Mouse (Mus musculus) urinary bladder, postnatal 4 days (tissue): Measurements from ENCODE around the gene Kcnmb3.
"Not testable (repeated sequence)": the region's sequence is repeated elsewhere in the genome, so short reads cannot be mapped to it uniquely, and the experiment has no call there.

Experiments
- DNase-seq, 2 experiments: peaks; one replicate each; pipeline ENCODE4 v3.0.0; 2021 to 2022; ENCODE audit warnings: low spot score in 2 of 2

Gene Kcnmb3

DNA sequence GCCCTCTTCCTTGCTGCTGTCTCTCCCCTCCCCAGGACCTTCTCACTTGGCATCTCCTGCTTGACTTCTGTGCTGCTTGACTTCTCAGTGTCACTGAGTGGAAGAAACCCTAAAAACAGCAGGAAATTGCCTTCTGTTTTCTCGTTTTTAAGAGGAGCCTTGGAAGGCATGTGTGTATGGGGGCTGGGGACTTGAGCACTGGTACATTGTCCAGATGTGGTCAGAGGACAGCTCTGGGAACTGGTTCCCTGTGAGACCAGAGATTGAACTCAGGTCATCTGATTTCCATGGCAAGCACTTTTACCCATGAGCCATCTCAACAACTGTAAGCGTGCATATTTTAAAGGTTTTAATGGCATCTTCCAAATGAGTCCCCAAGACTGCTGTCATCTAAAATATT is 58.0 kb downstream of the Kcnmb3 start:
- DNase-seq = no peak

DNA sequence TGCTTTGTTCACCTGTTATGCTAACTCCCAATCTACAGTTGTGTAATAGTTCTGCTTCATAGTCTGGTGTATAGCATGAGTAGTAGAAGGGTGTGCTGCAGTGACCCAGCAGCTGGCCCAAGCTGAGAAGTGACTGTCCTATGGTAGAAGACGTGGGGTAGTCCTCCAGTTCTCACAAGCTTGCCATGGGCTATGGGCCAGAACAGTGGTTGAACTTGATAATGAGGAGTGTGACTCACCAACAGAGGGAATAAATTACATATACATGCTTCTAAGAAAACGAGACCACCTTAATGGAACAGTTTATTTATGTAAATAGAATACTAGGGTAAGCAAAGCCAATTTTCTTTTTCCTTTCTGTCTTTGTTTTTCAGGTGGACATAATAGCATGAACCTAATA is 61.6 kb downstream of the Kcnmb3 start:
- no peak for DNase-seq

DNA sequence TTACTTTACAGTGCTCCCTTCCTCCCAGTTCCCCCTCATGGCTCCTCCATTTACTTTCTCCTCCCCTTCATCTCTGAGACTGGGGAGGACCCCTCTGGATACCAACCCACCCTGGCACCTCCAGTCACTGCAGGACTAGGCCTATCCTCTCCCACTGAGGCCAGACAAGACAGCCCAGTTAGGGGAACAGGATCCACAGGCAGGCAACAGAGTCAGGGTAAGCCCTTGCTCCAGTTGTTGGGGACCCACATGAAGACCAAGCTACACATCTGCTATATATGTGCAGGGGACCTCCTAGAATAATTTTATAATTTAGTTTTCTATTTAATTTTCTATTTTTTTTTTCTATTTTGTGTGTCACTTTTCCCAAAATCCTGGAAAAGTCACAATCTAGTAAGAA is 62.7 kb downstream of the Kcnmb3 start:
- DNase-seq = not testable (repeated sequence)

DNA sequence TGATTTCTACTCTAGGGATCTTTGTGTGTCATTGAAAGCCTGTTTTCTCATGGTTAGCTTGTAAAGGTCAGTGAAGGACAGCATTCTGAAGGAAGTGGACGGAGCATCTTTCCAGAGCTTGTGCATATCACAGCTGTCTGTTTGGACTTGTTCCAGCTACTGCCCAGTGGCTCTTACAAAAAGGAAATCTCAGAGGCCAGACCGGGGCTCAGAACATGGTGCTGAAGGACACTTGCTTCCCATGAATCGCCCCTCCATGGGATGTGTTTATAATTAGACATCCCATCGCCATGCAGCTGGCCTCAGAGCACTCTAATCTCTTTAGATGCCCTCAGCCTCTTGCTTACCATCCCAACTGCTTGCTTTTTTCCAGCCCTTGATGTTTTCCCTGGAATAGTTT is 63.1 kb downstream of the Kcnmb3 start:
- no peak for DNase-seq

DNA sequence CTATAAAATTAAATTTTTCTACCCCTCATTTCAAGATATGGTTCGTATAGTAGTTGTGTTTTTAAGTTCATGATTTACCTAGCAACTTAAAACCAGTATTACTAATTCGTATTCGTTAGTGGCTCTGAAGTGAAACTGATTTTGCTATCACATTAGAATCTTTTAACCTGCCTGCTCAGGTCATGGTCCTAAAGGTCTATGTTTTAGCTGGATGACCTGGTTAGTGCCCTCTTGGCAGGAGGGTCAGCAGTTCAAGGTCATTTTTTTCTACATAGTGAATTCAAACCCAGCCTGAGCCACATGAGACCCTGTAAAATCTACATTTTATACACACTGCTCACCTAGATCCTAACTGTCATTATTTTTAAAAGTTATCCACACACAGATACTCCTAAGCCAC is 63.7 kb downstream of the Kcnmb3 start:
- DNase-seq = no peak

DNA sequence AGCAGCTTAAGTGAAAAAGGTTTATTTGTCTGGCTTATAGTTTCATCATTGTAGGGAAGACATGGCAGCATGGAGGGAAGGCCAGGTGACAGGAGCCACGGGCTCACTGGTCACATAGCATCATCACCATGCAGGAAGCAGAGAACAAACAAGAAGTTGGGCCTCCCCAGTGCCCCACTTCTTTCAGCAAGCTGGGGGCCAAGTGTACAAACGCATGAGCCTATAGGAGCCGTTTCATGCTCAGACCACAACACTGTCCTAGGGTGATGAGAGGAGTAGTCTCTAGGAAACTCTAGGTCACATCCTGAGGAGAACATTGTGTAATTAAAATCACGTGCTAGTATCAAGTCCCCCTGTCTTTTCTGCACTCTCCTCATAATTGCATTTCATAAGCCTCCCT is 64.3 kb downstream of the Kcnmb3 start:
- no peak for DNase-seq
